Mouse (Mus musculus) embryonic facial prominence, embryonic 15.5 days (tissue): Measurements from ENCODE around the gene Cd151. TPM values are rescaled to one million over a fixed set of nuclear protein-coding genes. Genes with fewer than 3 reads are reported as not detected.
A peak's percentile ranks its signal among the peaks of the same experiment; 100 is the strongest.

Experiments used
- ATAC-seq: fragments of 200-750 bp; cut with Nextera tagmentation; 2 replicates; pipeline ENCODE4 v1.8.0; 2017; ENCODE audit warnings: low read depth, moderate TSS enrichment; ENCODE audit not compliant: insufficient number of reproducible peaks, low FRiP score, low TSS enrichment
- H3K27ac ChIP-seq: fragments of 300-500 bp; sonication (generic); replicated peaks from 2 replicates; pipeline ENCODE4 v1.5.1; 2015; ENCODE audit warnings: mild to moderate bottlenecking, inconsistent platforms
- H3K27me3 ChIP-seq: fragments of 300-500 bp; sonication (generic); 2 replicates; pipeline ENCODE4 v1.6.1; 2015; ENCODE audit warnings: inconsistent platforms
- H3K36me3 ChIP-seq: fragments of 300-500 bp; sonication (generic); 2 replicates; pipeline ENCODE4 v1.6.1; 2015; ENCODE audit warnings: mild to moderate bottlenecking, inconsistent platforms
- H3K4me1 ChIP-seq: fragments of 300-500 bp; sonication (generic); 2 replicates; pipeline ENCODE4 v1.6.1; 2015; ENCODE audit warnings: inconsistent platforms
- H3K4me2 ChIP-seq: fragments of 300-500 bp; sonication (generic); replicated peaks from 2 replicates; pipeline ENCODE4 v1.6.1; 2015; ENCODE audit warnings: mild to moderate bottlenecking, inconsistent platforms
- H3K4me3 ChIP-seq: fragments of 300-500 bp; sonication (generic); replicated peaks from 2 replicates; pipeline ENCODE4 v1.5.1; 2015; ENCODE audit warnings: mild to moderate bottlenecking, inconsistent platforms
- H3K9ac ChIP-seq: fragments of 300-500 bp; sonication (generic); 2 replicates; pipeline ENCODE4 v1.6.1; 2015; ENCODE audit warnings: inconsistent platforms
- H3K9me3 ChIP-seq: fragments of 300-500 bp; sonication (generic); replicated peaks from 2 replicates; pipeline ENCODE4 v1.6.1; 2016; ENCODE audit warnings: inconsistent platforms
- WGBS: fragments of 180-500 bp; shearing (Covaris S2); methylation state at CpG from one replicate; pipeline ENCODE4 v1.1.7; 2015; 5-methylcytosine and 5-hydroxymethylcytosine counted together
- polyA plus RNA-seq: library from polyadenylated mRNA; unstranded; fragments of >200 nt; fragmentation: Nextera tagmentation; extraction: Ambion mirVana; gene quantifications from 2 replicates; pipeline ENCODE4 v1.2.1, GENCODE M21; 2015

The Cd151 gene
- polyA plus RNA-seq, 1 experiment from 2014 or later, result 26.5 TPM

DNA sequence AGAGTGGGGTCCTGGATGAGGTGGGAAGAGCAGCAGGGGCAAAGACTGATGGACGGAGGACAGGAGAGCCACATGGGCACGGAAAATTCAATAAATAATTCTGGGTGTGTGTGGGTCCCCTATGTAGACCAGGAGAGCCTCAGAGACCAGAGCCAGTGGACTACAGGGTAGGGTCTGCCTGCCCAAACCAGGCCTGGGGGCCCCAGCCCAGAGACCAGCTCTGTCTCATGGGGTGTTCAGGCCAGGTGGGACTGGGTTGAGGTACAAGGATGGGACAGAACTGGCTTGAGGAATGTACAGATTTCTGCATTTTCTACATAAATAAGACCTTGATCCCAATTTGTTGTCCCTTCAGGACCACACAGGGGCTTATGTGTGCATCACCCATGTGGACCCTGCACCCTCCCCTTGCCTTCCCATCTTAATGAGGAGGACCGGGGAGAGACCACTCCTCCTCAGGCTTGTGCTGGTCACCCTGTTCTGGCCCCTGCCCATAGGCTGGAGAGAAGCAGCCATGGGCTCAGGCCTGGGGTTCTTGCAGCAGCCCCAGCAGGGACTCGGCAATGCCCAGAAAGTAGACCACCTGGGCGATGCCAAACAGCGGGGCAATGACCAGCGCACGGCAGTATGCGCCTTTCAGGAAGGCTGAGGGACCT is 36.5 kb upstream of the Cd151 start:
- 96% methylated on average over 9 of the region's 9 CpGs for WGBS

GRCm38 (mm10) chr7:141431434-141432185 is 35.6 kb upstream of the Cd151 start:
- Histone ChIP-seq H3K4me3 (no peak overlapping the region), H3K4me1 (peaks cover 46% of the 10 kb centered on the region), H3K9ac (no peak overlapping the region), H3K9me3 (no peaks in the 10 kb centered on the region), H3K27ac (no peak overlapping the region), H3K36me3 (peaks cover 34% of the 10 kb centered on the region), H3K4me2 (no peak overlapping the region), H3K27me3 (no peaks in the 10 kb centered on the region)
- WGBS, result 93% methylated on average over 19 of the region's 19 CpGs
- no peak for ATAC-seq

More for the DNA sequence above, 36.5 kb upstream of the Cd151 start:
- Histone ChIP-seq H3K4me1 (peaks cover 40% of the 10 kb centered on the region), H3K9me3 (no peaks in the 10 kb centered on the region), H3K27ac (no peak overlapping the region), H3K4me2 (no peak overlapping the region), H3K27me3 (no peaks in the 10 kb centered on the region), H3K9ac (no peak overlapping the region), H3K4me3 (no peak overlapping the region), H3K36me3 (peaks cover 34% of the 10 kb centered on the region)
- ATAC-seq, result no peak

- WGBS, result 84% methylated on average over 8 of the region's 8 CpGs
- no peak overlapping the region for H3K27ac ChIP-seq
- H3K4me1 ChIP-seq, result peaks cover 52% of the 10 kb centered on the region
- peaks cover 34% of the 10 kb centered on the region for H3K36me3 ChIP-seq
- no peak overlapping the region for H3K4me2 ChIP-seq
- ATAC-seq, result no peak
- no peaks in the 10 kb centered on the region for H3K27me3 ChIP-seq
- H3K9me3 ChIP-seq, result no peaks in the 10 kb centered on the region
- no peak overlapping the region for H3K9ac ChIP-seq
- H3K4me3 ChIP-seq, result no peak overlapping the region
Observed at GRCm38 (mm10) chr7:141432186-141432611, 35.0 kb upstream of the Cd151 start.

DNA sequence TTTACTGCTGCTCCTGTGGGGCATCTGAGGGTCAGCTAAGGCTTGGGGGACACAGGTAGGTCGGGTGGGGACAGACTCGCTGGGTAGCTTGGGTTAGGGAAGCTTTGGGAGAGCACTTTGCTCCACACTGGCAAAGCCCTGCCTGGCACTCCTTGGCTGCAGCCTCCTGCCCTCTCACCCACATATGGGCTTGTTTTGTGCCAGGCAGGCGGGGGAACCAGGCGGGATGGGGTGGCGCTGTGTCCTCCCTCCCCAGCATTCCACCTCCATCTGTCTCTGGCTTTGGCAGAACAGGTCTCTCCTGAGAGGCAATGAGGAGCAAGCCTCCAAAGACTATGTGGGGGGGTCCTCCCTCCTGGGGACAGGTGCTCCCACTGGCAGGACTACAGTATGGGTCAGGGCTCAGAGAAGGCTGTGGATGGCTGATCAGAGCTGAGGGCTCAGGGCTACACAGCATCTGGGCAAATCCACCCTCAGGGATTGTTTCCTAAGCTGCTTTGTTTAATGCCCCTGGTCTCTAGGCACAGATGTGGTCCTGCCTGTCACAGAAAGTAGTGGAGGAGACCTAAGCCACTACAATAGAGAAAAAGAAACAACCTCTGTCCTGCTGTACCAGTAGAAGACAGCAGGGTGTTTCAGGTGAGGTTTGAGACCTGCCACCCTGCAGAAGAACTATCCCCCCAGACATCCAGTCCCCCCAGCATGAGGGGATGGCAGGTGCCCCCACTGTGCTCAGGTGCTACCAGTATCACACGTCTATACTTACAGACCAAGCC is 34.3 kb upstream of the Cd151 start:
- ATAC-seq, result no peak
- Histone ChIP-seq H3K4me3 (no peak overlapping the region), H3K4me2 (no peak overlapping the region), H3K4me1 (peaks cover 57% of the 10 kb centered on the region), H3K27ac (no peak overlapping the region), H3K36me3 (peaks cover 34% of the 10 kb centered on the region), H3K9ac (no peak overlapping the region), H3K27me3 (no peaks in the 10 kb centered on the region), H3K9me3 (no peaks in the 10 kb centered on the region)
- WGBS, result 79% methylated on average over 6 of the region's 6 CpGs

DNA sequence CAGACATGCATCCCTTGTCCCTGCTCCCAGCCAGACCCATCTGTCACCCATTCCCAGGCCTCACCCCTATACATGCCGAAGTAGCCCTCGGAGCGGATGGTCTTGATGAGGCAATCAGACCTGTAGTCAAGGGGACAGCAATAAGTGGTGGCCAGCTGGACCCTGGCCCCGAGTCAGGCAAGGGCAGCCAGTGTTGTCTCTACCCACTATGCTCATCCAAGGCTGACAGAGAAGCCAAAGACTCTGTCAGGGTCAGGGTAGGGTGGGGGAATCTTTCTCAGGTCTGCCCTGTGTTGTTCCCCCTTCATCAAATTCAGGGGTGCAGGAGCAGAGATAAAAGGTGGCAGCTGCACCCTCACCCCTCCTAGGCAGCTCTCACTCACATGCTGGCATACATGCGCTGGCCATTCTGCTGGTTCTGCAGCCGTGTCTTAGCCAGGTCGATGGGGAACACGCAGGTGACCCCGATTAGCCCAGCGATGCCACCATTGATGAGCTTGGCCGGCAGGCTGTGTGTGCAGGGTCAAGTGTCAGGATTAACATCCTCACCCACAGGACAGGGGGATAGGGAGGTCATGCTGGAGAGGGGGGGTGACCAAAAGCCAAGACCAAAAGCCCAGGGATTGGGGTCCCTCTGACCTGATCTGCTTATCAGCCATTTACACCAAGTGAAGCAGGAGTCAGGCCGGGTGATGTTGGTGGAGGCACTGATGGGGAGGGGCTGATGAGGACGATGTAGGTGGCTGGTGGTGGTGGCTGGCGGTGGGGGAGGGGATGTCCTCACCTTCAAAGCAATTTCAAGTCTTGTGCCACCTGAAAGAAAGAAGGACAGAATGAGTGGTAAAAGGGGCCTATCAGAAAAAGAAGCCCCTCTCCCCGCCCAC is 33.4 kb upstream of the Cd151 start:
- WGBS, result 70% methylated on average over 15 of the region's 15 CpGs
- ATAC-seq, result no peak
- H3K4me1 ChIP-seq, result peaks cover 58% of the 10 kb centered on the region
- peaks cover 34% of the 10 kb centered on the region for H3K36me3 ChIP-seq
- peak overlapping the region; percentile 44 for H3K9ac ChIP-seq
- peak overlapping the region; percentile 84 for H3K4me2 ChIP-seq
- no peaks in the 10 kb centered on the region for H3K9me3 ChIP-seq
- no peaks in the 10 kb centered on the region for H3K27me3 ChIP-seq
- 0 out of 2 replicates have a peak overlapping the region, but pooled peaks have one; percentile 28 for H3K27ac ChIP-seq
- peak overlapping the region; percentile 53 for H3K4me3 ChIP-seq

DNA sequence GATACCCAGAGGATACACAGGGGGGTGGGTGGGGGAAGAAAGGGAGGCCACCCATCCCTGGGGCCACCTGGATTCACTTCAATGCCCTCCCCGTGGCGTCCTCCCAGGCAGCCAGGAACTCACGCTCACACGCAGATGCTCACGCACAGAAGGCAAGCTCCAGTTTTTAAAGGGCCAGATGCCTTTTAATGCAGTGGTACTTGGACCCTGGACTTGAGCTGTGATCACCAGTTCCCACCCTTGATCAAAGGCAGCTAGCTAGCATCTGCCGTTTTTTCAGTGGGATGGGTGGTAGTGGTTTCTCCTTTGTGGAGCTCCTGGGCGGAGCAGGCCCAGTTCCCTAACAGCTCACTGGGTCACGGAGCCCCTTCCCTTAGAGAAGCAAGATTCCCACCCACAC is 32.7 kb upstream of the Cd151 start:
- peaks cover 41% of the 10 kb centered on the region for H3K36me3 ChIP-seq

DNA sequence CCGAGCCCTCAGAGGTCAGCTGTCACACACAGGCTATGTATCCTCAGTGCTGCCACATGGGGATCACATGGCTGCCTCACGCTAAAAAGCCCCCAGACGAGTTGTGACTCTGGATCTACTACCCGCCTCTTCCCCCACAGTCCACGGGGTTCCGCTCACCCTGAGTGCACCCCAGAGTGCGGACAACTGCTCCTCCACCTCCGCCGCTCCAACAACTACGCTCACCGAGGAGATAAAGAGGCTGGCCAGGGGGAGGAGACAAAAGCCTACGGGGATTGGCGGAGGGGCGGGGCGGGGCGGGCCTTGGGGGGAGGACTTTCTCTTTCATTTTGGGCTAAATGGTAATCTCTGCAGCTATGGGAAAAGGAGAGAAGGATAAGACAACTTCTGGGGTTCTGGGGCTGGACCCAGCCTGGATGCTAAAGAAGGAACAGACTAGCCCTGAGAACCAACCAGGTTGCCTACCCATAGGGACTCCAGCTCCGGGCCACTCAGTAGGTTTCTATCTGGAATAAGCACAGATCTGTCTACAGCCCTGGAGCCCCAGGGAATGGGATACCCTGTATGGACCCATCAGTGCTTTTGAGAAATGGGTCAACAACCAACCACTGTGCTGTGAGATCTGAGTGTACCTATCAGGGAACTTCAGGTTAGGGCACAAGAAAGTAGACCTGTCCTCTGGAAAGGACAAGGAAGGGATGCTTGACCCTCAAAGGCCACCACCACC is 31.9 kb upstream of the Cd151 start:
- Histone ChIP-seq H3K36me3 (peaks cover 47% of the 10 kb centered on the region), H3K4me1 (peaks cover 44% of the 10 kb centered on the region), H3K27ac (peak overlapping the region; percentile 58), H3K9me3 (no peaks in the 10 kb centered on the region), H3K4me3 (peak overlapping the region; percentile 53), H3K4me2 (peak overlapping the region; percentile 84), H3K27me3 (no peaks in the 10 kb centered on the region), H3K9ac (peak overlapping the region; percentile 44; the same call in 1 of the 2 replicates)
- WGBS, result 4% methylated on average over 17 of the region's 17 CpGs
- no peak for ATAC-seq

More for the DNA sequence above, 32.7 kb upstream of the Cd151 start:
- H3K27me3 ChIP-seq, result no peaks in the 10 kb centered on the region
- peak overlapping the region; percentile 84 for H3K4me2 ChIP-seq
- H3K9me3 ChIP-seq, result no peaks in the 10 kb centered on the region
- peak overlapping the region; percentile 44 for H3K9ac ChIP-seq
- peak overlapping the region; percentile 58; the same call in 1 of the 2 replicates for H3K27ac ChIP-seq
- ATAC-seq, result no peak
- peak overlapping the region; percentile 53 for H3K4me3 ChIP-seq
- 14% methylated on average over 8 of the region's 8 CpGs for WGBS
- peaks cover 51% of the 10 kb centered on the region for H3K4me1 ChIP-seq

DNA sequence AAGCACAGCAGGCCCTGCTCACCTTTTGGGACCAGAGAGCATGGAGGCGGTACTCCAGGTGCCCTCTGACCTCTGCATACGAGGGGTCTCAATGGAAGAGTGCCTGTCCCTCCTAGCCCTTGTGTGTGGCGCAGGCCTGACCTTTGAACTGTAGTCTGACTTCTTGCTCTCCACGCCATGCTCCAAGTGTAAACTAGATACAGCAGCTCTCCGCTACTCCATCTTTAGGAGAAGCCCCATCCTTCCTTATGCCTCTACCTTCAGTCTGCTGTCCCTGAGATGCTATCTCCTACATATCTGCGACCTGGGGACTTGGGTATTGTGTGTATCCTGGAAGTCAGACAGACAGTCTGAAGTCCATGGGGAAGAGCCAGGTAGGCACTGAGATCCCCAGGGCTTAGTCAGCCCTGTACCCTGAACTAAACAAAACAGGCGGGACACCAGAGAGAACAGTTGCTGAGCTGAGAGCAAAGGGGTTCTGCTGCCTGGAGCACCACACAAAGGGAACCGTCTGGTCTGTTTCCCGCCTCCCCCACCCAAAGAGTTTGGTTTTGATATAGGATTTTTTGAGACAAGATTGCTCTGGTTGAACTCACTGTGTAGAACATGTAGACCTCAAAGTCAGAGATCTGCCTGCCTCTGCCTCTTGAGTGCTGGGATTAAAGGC is 31.2 kb upstream of the Cd151 start:
- Histone ChIP-seq H3K9ac (no peak overlapping the region), H3K4me2 (peak overlapping the region; percentile 84), H3K9me3 (no peaks in the 10 kb centered on the region), H3K27ac (no peak overlapping the region), H3K4me1 (peaks cover 50% of the 10 kb centered on the region), H3K27me3 (no peaks in the 10 kb centered on the region), H3K36me3 (peaks cover 46% of the 10 kb centered on the region), H3K4me3 (no peak overlapping the region)
- ATAC-seq, result no peak
- WGBS, result 79% methylated on average over 9 of the region's 9 CpGs

GRCm38 (mm10) chr7:141436523-141436892 is 30.7 kb upstream of the Cd151 start:
- Histone ChIP-seq H3K27me3 (no peaks in the 10 kb centered on the region), H3K4me3 (peak overlapping the region; percentile 68), H3K9ac (no peak overlapping the region), H3K36me3 (peaks cover 43% of the 10 kb centered on the region), H3K4me2 (peak overlapping the region; percentile 88), H3K4me1 (peaks cover 55% of the 10 kb centered on the region), H3K27ac (no peak overlapping the region), H3K9me3 (no peaks in the 10 kb centered on the region)
- no peak for ATAC-seq
- WGBS, result 64% methylated on average over 2 of the region's 2 CpGs
